Mouse (Mus musculus) thymus, adult 2 months (tissue): ENCODE data around the gene Zfp354c. TPM values are rescaled to one million over a fixed set of nuclear protein-coding genes. Genes with fewer than 3 reads are reported as not detected.

ENCODE experiments used
- DNase-seq: peaks from one replicate; pipeline ENCODE4 v3.0.0; 2021
- H3K27ac ChIP-seq: fragments of 200-500 bp; 2 replicates; pipeline ENCODE4 v1.5.1; 2012; ENCODE audit warnings: low read length, control low read depth; ENCODE audit not compliant: control insufficient read depth, insufficient read depth
- H3K27me3 ChIP-seq: fragments of 200-500 bp; 2 replicates; pipeline ENCODE4 v1.6.1; 2012; ENCODE audit warnings: mild to moderate bottlenecking, low read length, moderate library complexity, mixed read lengths; ENCODE audit not compliant: control insufficient read depth, insufficient read depth
- H3K36me3 ChIP-seq: fragments of 200-500 bp; 2 replicates; pipeline ENCODE4 v1.6.1; 2012; ENCODE audit warnings: mild to moderate bottlenecking, low read length, moderate library complexity; ENCODE audit not compliant: control insufficient read depth, insufficient read depth
- H3K4me1 ChIP-seq: fragments of 200-500 bp; replicated peaks from 2 replicates; pipeline ENCODE4 v1.6.1; 2012; ENCODE audit warnings: low read length; ENCODE audit not compliant: control insufficient read depth, insufficient read depth
- H3K4me3 ChIP-seq: fragments of 200-500 bp; 2 replicates; pipeline ENCODE4 v1.5.1; 2012; ENCODE audit warnings: mild to moderate bottlenecking, low read length, control low read depth, moderate library complexity; ENCODE audit not compliant: control insufficient read depth, insufficient read depth
- CTCF ChIP-seq: fragments of 200-500 bp; IDR thresholded peaks from 2 replicates; pipeline ENCODE4 v1.5.1; 2012; ENCODE audit warnings: mild to moderate bottlenecking, control low read depth, low read length, moderate library complexity, borderline replicate concordance; ENCODE audit not compliant: control insufficient read depth, poor library complexity, insufficient read depth; ENCODE audit errors: extremely low read depth
- POLR2A ChIP-seq: fragments of 200-500 bp; IDR thresholded peaks from 2 replicates; pipeline ENCODE4 v1.6.1; 2012; ENCODE audit warnings: mild to moderate bottlenecking, low read length, control low read depth, moderate library complexity; ENCODE audit not compliant: control insufficient read depth, poor library complexity, insufficient read depth; ENCODE audit errors: extremely low read depth
- WGBS: fragments of 180-500 bp; shearing (Covaris S2); methylation state at CpG from one replicate; pipeline ENCODE4 v1.1.7; 2018; 5-methylcytosine and 5-hydroxymethylcytosine counted together
- polyA plus RNA-seq: library from polyadenylated mRNA; depleted of rRNA; stranded (reverse); fragments of >200 nt; gene quantifications from 2 replicates; pipeline ENCODE4 v1.2.3, GENCODE M21; 2012; rRNA removed

Gene Zfp354c
- polyA plus RNA-seq, result 5.1 and 5.8 TPM in 2 replicates

DNA sequence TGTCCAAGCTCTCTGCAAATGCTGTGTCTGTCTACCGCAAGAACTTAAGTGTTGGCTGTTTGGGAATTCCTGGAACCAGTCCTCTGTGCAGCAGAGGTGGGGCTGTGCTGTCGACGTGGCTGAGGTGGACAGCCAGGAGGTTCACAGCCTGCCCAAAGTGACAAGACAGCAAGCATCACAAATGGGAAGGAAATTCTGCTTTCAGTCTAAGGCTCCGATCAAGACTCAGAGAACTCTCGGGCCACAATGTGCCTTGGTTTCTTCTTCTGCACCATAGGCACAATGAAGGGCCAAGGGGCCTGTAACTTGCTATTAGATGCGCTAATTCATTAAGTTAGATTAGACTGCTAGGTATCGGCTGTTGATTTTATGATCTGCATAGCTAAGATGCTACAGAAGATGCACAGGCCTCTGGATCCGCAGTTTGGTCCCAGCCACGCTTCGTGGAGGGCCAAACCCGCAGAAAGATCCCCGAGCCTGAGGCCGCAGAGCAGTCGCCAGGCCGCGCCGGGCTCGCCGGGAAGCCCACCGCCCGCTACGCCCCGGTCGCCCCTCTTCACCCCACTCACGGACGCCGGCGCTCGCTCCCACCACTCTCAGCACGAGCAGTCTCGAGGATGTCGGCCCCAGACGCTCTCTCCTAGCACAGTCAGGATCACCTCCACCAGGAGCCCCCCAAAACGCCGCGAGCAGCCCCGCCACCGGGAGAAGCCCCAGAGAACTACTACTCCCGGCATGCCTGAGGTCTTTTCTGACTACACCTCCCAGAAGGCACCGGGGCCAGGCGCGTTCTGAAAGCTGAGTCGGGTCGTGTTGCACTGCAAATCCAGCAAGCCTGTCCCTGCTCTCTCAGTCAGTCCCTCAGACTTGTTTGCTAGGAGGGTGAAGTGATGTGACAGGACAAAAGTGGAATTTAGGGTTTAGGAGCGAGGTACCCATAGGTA is at the start of gene Zfp354c:
TSS of gene Zfp354c (minus strand) at position 715 of the 944 bp plus-strand sequence.
- DNase-seq, result peak; percentile 91
- Histone ChIP-seq H3K27me3 (no peaks in the 10 kb centered on the region), H3K4me3 (peak within 1 kb of the TSS; percentile 87), H3K27ac (no peak within 1 kb of the TSS), H3K4me1 (peaks cover 3% of the 10 kb centered on the region), H3K36me3 (no peaks in the 10 kb centered on the region)
- no peak for TF ChIP-seq CTCF
- TF ChIP-seq POLR2A, result peak; percentile 19; the same call in 1 of the 2 replicates
- WGBS, result 2% methylated on average over 44 of the region's 45 CpGs

- Histone ChIP-seq H3K4me3 (peak overlapping the region; percentile 42), H3K4me1 (peaks cover 37% of the 10 kb centered on the region)
- TF ChIP-seq CTCF (no peak), POLR2A (no peak)
Measured at GRCm38 (mm10) chr11:50850989-50851601, 23.6 kb upstream of the Zfp354c start.

DNA sequence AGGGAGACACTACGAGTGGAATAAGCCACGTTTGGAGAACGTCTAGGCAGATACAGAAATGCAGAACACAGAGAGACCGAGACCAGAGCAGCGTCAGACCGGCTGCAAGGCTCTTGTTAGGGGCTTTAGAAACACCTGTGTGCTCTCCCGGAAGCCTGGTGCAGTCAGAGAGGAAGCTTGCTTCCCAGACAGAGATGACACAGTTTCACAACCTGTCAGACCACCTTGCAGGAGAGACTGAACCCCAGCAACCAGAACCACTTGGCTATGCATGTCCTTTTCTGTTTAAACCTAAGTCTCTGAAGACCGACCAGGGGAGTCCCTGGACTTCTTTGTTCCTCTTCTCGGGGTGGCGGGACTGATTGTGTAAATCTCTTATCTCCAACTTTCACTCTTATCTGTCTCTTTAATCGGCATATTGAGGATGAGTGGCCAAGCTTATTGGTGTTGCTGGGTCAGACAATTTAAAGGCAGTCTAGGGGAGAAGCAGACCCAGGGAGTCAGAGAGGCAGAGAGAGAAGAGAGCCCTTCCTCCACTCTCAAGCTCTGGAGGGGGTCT is 22.7 kb upstream of the Zfp354c start, which contains the start of gene Grm6:
TSS of gene Grm6 (plus strand) at position 509 of the 559 bp plus-strand sequence.
- DNase-seq, result peak; percentile 59
- Histone ChIP-seq H3K4me3 (peak within 1 kb of the TSS; percentile 42), H3K36me3 (no peaks in the 10 kb centered on the region), H3K27me3 (no peaks in the 10 kb centered on the region; the same call in 1 of the 2 replicates), H3K4me1 (peaks cover 37% of the 10 kb centered on the region), H3K27ac (peak within 1 kb of the TSS; percentile 79)
- TF ChIP-seq POLR2A (no peak), CTCF (no peak)
- under 1% methylated on average over 11 of the region's 11 CpGs for WGBS

More at GRCm38 (mm10) chr11:50850989-50851601, 23.6 kb upstream of the Zfp354c start:
- Histone ChIP-seq H3K27me3 (no peaks in the 10 kb centered on the region; the same call in 1 of the 2 replicates), H3K36me3 (no peaks in the 10 kb centered on the region), H3K27ac (no peak overlapping the region)
- WGBS, result 1% methylated on average over 72 of the region's 72 CpGs
- peak; percentile 42 for DNase-seq

DNA sequence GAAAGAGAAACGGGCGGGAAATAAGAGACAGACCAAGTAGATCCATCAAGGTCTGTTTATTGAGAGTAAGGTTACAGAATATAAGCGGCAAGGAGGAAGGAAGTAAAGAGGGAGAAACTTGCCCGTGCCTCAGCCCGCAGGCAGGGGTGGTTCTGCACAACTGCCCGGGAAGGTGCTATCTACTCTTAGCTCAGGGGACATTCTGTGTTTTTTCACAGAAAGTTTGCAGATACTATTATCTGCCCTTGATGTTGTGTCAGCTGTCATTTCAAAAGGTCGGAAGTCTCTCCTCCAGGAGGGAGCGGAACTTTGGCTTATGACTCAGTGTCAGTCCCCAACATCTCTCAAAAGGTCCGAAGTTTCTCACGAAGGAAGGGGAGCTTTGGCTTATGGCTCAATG is 21.8 kb upstream of the Zfp354c start:
- Histone ChIP-seq H3K4me3 (peak overlapping the region; percentile 31), H3K27me3 (no peaks in the 10 kb centered on the region; the same call in 1 of the 2 replicates), H3K27ac (peak overlapping the region; percentile 79), H3K4me1 (peaks cover 37% of the 10 kb centered on the region), H3K36me3 (no peaks in the 10 kb centered on the region)
- WGBS, result 1% methylated on average over 10 of the region's 10 CpGs
- peak; percentile 25 for DNase-seq
- TF ChIP-seq CTCF (no peak), POLR2A (no peak)

- peak overlapping the region; percentile 31; the same call in 1 of the 2 replicates for H3K4me3 ChIP-seq
- WGBS, result 41% methylated on average over 3 of the region's 3 CpGs
- TF ChIP-seq POLR2A (no peak), CTCF (no peak)
- no peaks in the 10 kb centered on the region for H3K36me3 ChIP-seq
- H3K4me1 ChIP-seq, result peaks cover 37% of the 10 kb centered on the region
- no peaks in the 10 kb centered on the region; the same call in 1 of the 2 replicates for H3K27me3 ChIP-seq
- H3K27ac ChIP-seq, result peak overlapping the region; percentile 68
- peak; percentile 18 for DNase-seq
Measured at GRCm38 (mm10) chr11:50848520-50849137, 21.1 kb upstream of the Zfp354c start.
